Mouse (Mus musculus) intestine, embryonic 14.5 days (tissue): ENCODE data around the gene Asb12. TPM values are rescaled to one million over a fixed set of nuclear protein-coding genes. Genes with fewer than 3 reads are reported as not detected.

ENCODE experiments used
- polyA plus RNA-seq: library from polyadenylated mRNA; unstranded; fragments of >200 nt; fragmentation: Nextera tagmentation; extraction: Ambion mirVana; gene quantifications from 2 replicates; pipeline ENCODE4 v1.2.1, GENCODE M21; 2014

Asb12 gene
- polyA plus RNA-seq, 1 experiment from 2014 or later = not detected

Other genes starting within 250 kb of the Asb12 start
- 10.8 and 12.6 TPM in 2 replicates for gene Amer1, start 113.1 kb downstream of the Asb12 start, polyA plus RNA-seq
- gene Pfn5, start 117 bp upstream of the Asb12 start, polyA plus RNA-seq = not detected in 2 replicates
- gene Zc4h2, start 100.5 kb upstream of the Asb12 start, polyA plus RNA-seq = 20.2 and 23.4 TPM in 2 replicates
- 3.0 and 4.3 TPM in 2 replicates for gene Zc3h12b, start 153.7 kb upstream of the Asb12 start, polyA plus RNA-seq